ENCODE assay signal across 7 mouse cellular contexts in the genomic region with DNA sequence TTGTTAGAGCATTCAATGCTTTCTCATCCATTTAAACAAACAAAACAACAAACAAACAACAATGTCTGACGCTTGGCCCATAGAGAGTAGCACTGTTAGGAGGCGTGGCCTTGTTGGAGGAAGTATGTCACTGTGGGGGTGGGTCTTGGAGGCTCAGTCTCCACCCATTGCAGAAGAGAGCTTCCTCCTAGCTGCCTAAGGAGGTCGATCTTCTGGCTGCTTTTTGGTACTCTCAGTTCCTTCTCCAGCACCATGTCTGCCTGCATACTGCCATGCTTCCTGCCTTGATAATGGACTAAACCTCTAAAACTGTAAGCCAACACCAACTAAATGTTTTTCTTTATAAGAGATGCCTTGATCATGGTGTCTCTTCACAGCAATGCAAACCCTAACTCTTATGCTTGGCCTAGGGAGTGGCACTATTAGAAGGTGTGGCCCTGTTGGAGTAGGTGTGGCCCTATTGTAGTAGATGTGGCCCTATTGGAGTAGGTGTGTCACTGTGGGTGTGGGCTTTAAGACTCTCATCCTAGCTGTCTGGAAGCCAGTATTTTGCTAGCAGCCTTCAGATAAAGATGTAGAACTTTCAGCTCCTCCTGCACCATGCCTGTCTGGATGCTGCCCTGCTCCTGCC.
DNase-seq lines count a peak whose midpoint lies in the region; ATAC-seq and TF ChIP-seq lines count a peak whose summit lies in the region.
"Not testable (repeated sequence)": the region's sequence is repeated elsewhere in the genome, so short reads cannot be mapped to it uniquely, and the experiment has no call there.

No protein-coding gene starts in this region.

- TF ChIP-seq RAD21 in MEL (IDR thresholded peaks at IDR 0.05; ENCODE audit: low read depth, low read length): not testable (repeated sequence)

- peak; percentile 52 for ATAC-seq in granulocyte monocyte progenitor cell, adult 5-6 weeks (replicated peaks; ENCODE audit: poor library complexity, severe bottlenecking)
- ATAC-seq in liver, embryonic 12.5 days: peak; percentile 73
- peak; percentile 69 for ATAC-seq in megakaryocyte, adult 5-6 weeks (ENCODE audit: poor library complexity, severe bottlenecking)

- not testable (repeated sequence) for TF ChIP-seq CTCF in MEL (IDR thresholded peaks at IDR 0.05 in 2 of 3, conservative IDR thresholded peaks at IDR 0.05 in 1 of 3; ENCODE audit: control insufficient read depth in 1 of 3, insufficient read depth in 1 of 3, low read depth in 2 of 3, low read length in 3 of 3, poor library complexity in 1 of 3, severe bottlenecking in 1 of 3)

- H3K79me2 ChIP-seq in MEL (ENCODE audit: control insufficient read depth, insufficient read depth, low read length, poor library complexity): not testable (repeated sequence)

- H3K4me1 ChIP-seq in MEL (ENCODE audit: control insufficient read depth in 1 of 2, insufficient read depth in 2 of 2, low read length in 2 of 2); liver, embryonic 12.5 days: not testable (repeated sequence)

- peak overlapping the region; percentile 36 for H3K27ac ChIP-seq in MEL (ENCODE audit: control insufficient read depth, low read depth, low read length)
- H3K27ac ChIP-seq in liver, embryonic 12.5 days: not testable (repeated sequence)

- not testable (repeated sequence) for H3K9me3 ChIP-seq in MEL (replicated peaks; ENCODE audit: insufficient read depth, low read length); liver, embryonic 12.5 days (replicated peaks)

- TF ChIP-seq POLR2A in MEL (IDR thresholded peaks at IDR 0.05; ENCODE audit: control insufficient read depth in 1 of 2, insufficient read depth in 1 of 2, low read depth in 1 of 2, low read length in 2 of 2, poor library complexity in 1 of 2): peak in 1 of 2 experiments; percentile 54; a peak in 2 of 4 replicates

- DNase-seq in B cell, adult 2 months: peak; percentile 28 to 37
- peak; percentile 91 for DNase-seq in MEL (ENCODE audit: low read depth, low spot score)
- peak; percentile 46 for DNase-seq in ZHBTc4 (ENCODE audit: low read depth, low spot score)
- DNase-seq in splenic B cell, adult 2 months (ENCODE audit: low read depth, low spot score): peak; percentile 30

- H3K4me3 ChIP-seq in MEL (ENCODE audit: control insufficient read depth in 1 of 2, insufficient read depth in 1 of 2, low read depth in 2 of 2, low read length in 2 of 2): peak overlapping the region; percentile 21 to 49; a peak in 2 of 4 replicates
- H3K4me3 ChIP-seq in liver, embryonic 12.5 days: not testable (repeated sequence)

- peak overlapping the region; percentile 13; the same call in 1 of the 2 replicates for H3K9ac ChIP-seq in MEL (ENCODE audit: control insufficient read depth, low read depth, low read length, poor library complexity, severe bottlenecking)
- H3K9ac ChIP-seq in liver, embryonic 12.5 days: not testable (repeated sequence)

- H3K36me3 ChIP-seq in MEL (ENCODE audit: control insufficient read depth in 1 of 2, insufficient read depth in 2 of 2, low read length in 2 of 2); liver, embryonic 12.5 days; splenic B cell, adult 2 months (ENCODE audit: control insufficient read depth, insufficient read depth, low read length, poor library complexity, severe bottlenecking): not testable (repeated sequence)

- not testable (repeated sequence) for H3K27me3 ChIP-seq in MEL (ENCODE audit: control insufficient read depth in 1 of 2, insufficient read depth in 2 of 2, low read length in 2 of 2); liver, embryonic 12.5 days (replicated peaks); splenic B cell, adult 2 months (ENCODE audit: control insufficient read depth, insufficient read depth, low read length, poor library complexity, severe bottlenecking)

- H3K4me2 ChIP-seq in liver, embryonic 12.5 days: not testable (repeated sequence)

- 66% methylated on average over 3 of the region's 3 CpGs for WGBS in liver, embryonic 12.5 days (ENCODE audit: insufficient replicate concordance)

- TF ChIP-seq EP300 in MEL (IDR thresholded peaks at IDR 0.05; ENCODE audit: low read depth in 1 of 2, low read length in 2 of 2): not testable (repeated sequence)

TF ChIP-seq in MEL, 35 proteins besides CTCF, POLR2A, EP300 and RAD21:
- TF ChIP-seq TBP (IDR thresholded peaks at IDR 0.05; ENCODE audit: low read depth, low read length): 0 out of 2 replicates have a peak, but pooled peaks have one; percentile 41
- 0 out of 2 replicates have a peak, but pooled peaks have one; percentile 23 for TF ChIP-seq HCFC1 (IDR thresholded peaks at IDR 0.05; ENCODE audit: low read depth, low read length)
- peak; percentile 62 for TF ChIP-seq NELFE (IDR thresholded peaks at IDR 0.05; ENCODE audit: low read depth, low read length)
- TF ChIP-seq TCF12 (IDR thresholded peaks at IDR 0.05; ENCODE audit: low read depth, low read length): 0 out of 2 replicates have a peak, but pooled peaks have one; percentile 12
TF ChIP-seq in MEL: peak in this region for 4; not testable (repeated sequence) for 31.

Comparison
In these comparisons a context has a peak if more than half of its experiments do, and no peak if none do; other contexts are left out.
1. DNase-seq: peak in every context shown above with its lines; median percentile 91 in MEL; 46 in ZHBTc4; 32 in B cell, adult 2 months; 30 in splenic B cell, adult 2 months.